Mouse (Mus musculus) spleen, adult 12 weeks (tissue): ENCODE measurements around the gene Snapc5.
"Not testable (repeated sequence)": the region's sequence is repeated elsewhere in the genome, so short reads cannot be mapped to it uniquely, and the experiment has no call there.

ENCODE experiments used
- DNase-seq: peaks from one replicate; pipeline ENCODE4 v3.0.0; 2022; ENCODE audit warnings: low spot score

Snapc5 gene

DNA sequence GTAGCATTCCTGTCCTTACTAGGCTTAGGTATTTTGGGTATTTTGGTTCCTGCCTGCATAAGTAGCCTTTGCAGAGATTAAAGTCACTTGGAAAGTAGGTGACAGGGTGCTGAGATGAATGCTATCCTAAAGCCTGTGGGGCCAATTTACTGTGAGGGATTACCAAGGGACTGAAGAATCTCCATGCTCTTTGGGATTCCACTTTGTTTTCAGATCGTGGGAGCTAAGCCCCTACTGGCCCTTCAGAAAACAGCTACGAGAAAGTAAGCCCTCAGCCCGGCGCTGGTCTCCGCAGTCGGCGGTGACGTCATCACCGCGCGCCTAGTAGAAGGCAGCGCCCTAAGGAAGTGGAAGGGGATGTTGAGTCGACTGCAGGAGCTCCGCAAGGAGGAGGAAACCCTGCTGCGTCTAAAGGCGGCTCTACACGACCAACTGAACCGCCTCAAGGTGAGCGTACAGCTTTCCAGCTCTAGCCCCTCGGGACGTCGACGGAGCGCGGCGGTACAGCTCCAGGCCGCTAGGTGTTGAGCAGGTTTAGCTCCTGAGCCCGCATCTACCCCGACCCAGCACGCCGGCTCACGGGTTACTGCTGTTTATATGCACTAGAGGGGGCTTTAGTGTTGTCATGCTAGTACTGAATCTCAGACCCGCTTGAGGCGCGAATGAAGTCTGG, at the start of gene Snapc5:
TSS of gene Snapc5 (plus strand) at position 301 of the 673 bp plus-strand sequence.
- peak; percentile 83 for DNase-seq

DNA sequence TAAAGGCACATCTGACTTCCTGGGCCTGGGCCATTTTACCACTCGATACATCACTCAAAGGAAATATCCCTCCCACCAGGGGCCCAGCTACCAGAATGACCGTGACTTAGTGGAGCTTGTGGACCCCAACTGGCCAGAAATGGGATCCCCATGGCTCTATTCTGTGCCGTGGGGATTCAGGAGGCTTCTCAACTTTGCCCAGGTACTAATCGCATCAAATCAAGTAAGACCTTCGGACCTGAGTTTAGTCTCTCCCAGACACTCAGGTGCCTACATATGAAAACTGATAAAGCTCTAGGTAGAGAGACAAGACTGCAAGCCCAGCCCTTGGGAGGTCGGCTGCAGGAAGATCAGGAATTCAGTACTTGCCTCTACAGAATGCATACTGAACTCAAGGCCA, 47.5 kb upstream of the Snapc5 start:
- DNase-seq, result no peak

DNA sequence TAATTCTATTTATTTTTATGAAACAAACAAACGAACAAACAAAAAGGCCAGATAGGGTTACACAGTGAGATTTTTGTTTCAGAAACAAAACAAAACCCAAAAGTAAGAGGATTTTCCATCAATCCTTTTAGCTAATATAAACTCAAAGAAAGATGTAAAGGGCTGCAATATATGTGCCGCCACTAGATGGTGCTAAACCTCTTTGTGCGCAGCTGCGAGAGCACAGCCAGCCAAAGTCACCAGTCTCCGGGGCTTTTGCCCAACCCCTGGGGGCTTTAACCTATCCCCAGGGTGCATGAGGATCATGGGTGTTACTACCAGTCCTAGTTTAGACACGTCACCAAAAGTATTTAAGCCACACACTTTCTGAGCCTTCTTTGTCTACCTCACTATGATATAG, 40.2 kb upstream of the Snapc5 start:
- DNase-seq, result peak; percentile 40

DNA sequence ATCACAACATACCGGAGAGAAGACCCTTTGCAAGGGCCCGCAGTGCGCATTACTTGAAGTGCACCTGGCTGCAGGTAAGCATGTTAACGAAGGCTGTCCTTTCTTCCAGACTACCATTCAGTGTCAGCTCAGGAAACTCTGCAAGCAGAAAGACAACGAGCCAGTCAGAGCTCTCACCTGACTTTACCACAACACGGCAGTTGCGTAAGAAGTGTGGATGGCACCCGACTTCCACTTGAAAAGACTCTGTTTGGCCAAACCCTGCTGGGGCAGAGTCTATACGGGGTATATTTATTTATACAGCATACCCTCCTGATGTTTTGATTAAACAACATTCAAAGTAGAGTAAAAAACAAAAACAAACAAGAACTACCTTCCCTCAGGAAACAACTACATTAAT, 39.2 kb upstream of the Snapc5 start:
- no peak for DNase-seq

DNA sequence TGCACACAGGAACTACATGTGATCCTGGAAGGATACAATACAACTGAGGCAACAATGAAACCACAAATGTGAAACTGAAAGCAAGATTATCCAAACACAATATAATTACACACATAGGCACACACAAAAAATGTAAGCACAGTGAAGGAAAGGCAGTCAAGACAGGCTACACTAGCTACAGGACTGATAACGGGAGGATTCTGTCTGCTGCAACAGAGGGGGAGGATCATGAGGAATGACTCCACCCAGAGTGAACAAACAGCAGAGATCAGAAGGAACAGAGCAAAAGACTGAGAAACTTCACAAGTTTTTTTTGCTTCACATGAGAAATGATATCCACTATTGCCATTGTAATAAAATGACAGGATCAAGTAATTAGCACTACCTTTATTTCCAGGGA, 22.4 kb upstream of the Snapc5 start:
- no peak for DNase-seq

DNA sequence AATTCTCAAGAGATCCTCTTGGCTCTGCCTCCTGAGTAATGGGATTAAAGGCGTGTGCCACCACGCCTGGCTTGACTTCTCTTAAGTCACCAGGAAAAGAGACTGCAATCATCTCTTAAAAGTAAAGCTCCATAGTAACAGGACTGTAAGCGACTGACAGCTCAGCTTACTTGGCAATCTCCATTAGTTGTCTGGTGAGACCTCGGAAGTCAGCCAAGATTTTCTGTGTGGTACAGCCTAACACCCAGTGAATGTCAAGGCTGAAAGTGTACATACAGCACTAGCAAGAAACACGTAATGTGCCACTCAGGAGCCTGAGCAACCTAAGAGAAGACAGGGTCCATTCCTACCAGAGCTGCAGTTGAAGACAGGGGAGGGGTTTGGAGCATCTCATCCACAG, 18.6 kb upstream of the Snapc5 start:
- DNase-seq, result no peak

DNA sequence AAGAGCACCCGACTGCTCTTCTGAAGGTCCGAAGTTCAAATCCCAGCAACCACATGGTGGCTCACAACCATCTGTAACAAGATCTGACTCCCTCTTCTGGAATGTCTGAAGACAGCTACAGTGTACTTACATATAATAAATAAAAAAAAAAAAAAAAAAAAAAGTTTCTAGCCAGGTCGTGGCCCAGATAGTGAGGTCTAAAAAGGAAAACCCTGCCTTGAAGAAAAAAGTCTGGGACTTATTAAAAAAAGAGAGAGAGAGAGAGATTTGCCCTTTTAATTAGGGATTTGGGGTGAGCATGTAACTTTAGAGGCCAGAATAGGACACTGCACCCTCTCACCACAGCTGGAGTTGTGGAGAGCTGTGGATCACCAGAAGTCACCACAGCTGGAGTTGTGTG, 9.1 kb upstream of the Snapc5 start:
- DNase-seq, result not testable (repeated sequence)

- no peak for DNase-seq
Observed at GRCm38 (mm10) chr9:64172145-64172815, 6.8 kb upstream of the Snapc5 start.

DNA sequence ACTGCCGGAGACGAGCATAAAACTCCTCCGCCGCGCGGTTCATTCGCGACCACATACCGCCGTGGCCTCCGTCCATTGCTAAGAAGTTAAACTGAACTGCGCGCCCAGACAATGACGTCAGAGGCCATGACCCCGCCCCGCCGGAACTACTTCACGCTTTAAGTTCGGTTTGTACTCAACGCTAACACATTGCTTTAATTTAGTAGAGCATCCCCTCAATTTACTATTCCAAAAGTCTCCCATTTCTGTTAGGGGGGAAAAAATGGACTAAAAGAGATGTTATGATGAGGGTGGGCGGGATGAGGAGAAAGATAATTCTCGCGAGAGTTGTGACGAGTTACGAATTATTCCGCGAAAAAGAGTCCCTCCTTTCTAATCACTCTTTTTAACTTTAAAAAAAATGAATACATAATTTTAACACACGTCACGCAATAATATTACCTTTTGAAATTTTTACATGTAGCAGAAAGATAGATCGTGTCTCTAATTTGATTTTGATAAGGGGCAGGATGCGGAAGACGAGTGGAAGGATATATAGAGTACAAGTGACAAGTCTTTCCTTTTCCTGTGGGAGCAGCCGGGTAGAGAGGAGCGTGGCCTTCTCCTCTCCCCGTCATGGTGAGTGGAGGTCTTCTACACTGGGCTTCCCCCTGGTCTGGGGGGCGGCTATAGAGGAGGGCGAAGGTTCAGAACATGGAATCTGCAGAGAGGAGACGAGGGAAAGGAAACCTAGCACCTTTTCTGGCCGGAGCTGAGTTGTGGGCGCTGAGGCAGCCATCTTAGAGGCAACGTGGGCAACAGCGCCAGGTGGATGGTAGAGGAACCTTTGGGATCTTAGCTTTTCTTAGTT, 6.0 kb upstream of the Snapc5 start, which contains the start of the genes Zwilch and Rpl4:
TSS of gene Zwilch (minus strand) at position 289 of the 850 bp plus-strand sequence.
TSS of gene Rpl4 (plus strand) at position 560 of the 850 bp plus-strand sequence.
- peak; percentile 80 for DNase-seq

- DNase-seq, result no peak
Observed at GRCm38 (mm10) chr9:64173666-64174220, 5.3 kb upstream of the Snapc5 start.

- DNase-seq, result no peak
Observed at GRCm38 (mm10) chr9:64174341-64174740, 4.7 kb upstream of the Snapc5 start.

DNA sequence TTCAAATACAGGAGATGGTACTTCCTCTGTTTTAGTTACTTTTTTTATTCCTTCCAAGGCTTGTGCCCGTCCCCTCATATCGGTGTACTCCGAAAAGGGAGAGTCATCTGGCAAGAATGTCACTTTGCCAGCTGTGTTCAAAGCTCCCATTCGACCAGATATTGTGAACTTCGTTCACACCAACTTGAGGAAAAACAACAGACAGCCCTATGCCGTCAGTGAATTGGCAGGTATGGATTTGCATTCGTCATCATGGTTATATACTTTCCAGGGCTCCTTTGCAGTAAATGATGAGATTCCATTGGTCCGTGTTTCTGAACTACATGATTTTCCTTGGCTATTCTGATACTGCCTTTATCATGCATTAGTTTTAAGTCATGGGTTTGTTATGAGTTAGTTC, 4.3 kb upstream of the Snapc5 start:
- DNase-seq, result no peak

DNA sequence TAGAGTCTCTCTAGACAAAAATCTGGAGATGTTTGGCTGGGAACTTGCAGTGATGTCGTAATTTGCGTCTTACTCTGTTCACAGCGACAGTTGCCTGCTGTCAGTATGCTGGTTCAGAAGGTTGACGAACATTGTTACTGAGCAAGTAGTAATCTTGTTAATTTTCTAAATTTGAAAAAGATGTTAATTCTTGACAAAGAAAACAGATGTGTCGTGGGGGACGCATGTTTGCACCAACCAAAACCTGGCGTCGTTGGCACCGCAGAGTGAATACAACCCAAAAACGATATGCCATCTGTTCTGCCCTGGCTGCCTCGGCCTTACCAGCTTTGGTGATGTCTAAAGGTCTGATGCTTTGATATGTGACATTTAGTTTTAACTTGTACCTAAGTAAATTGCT, 3.7 kb upstream of the Snapc5 start:
- DNase-seq, result no peak

DNA sequence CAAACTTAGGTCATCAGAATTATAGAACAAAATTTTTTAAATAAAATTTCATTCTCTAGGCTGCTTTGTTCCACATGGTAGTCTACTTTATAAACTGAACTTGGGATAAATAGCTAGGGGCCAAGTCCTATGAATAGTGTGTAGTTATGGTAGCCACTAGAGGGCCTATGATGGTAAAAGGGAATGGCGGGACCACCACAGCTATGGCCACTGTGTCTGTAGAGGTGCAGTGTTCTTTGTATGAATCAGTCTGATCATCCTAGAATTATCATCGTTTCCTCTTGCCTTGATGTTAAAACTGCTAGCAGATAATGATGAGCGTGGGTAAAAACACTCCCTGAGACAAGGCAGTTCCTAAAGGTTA, 482 bp upstream of the Snapc5 start:
- DNase-seq, result no peak

- DNase-seq, result not testable (repeated sequence)
Observed at GRCm38 (mm10) chr9:64183295-64183694, 4.2 kb downstream of the Snapc5 start.

- DNase-seq, result no peak
Observed at GRCm38 (mm10) chr9:64184166-64184840, 5.2 kb downstream of the Snapc5 start.

GRCm38 (mm10) chr9:64193879-64194278, 14.8 kb downstream of the Snapc5 start:
- DNase-seq, result no peak

- no peak for DNase-seq
Observed at GRCm38 (mm10) chr9:64195554-64195953, 16.5 kb downstream of the Snapc5 start.

DNA sequence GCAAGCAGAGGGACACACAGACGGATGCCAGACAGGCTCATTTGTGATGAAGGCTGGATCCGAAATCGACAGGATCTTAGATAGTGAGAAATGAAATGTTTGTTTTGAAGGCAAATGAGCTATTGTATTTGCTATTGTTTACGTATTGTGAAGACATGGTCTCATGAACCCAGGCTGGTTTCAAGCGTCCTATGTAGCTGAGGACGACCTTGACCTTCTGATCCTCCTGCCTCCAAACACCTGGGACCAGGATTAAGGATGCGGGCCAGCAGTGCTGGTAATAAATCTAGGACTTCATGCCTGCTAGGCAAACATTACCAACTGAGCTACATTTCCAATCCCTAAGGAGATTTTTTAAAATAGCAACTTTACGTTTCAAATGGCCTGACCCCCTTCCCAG, 18.4 kb downstream of the Snapc5 start:
- DNase-seq, result no peak

- DNase-seq, result no peak
Observed at GRCm38 (mm10) chr9:64198068-64198762, 19.1 kb downstream of the Snapc5 start.

- not testable (repeated sequence) for DNase-seq
Observed at GRCm38 (mm10) chr9:64198763-64199418, 19.8 kb downstream of the Snapc5 start.
